7 mouse cellular contexts compared by ENCODE assay signal in genomic region chr10:87596361-87597074, GRCm38 (mm10).
DNase-seq lines count a peak whose midpoint lies in the region.

No protein-coding gene starts in this region.

- DNase-seq in urinary bladder, postnatal 25 days (ENCODE audit: low spot score) = peak; percentile 25
- no peak for DNase-seq in urinary bladder, postnatal 10 days (ENCODE audit: low spot score)
- DNase-seq in brain, adult 2 months (ENCODE audit: low read depth, low spot score) = peak; percentile 68
- DNase-seq in frontal cortex, adult 2 months (ENCODE audit: extremely low spot score in 1 of 2, low spot score in 1 of 2) = peak; percentile 15 to 69
- peak; percentile 55 to 56 for DNase-seq in kidney, postnatal 4 days
- DNase-seq in lung, postnatal 14 days = peak; percentile 35
- peak; percentile 39 for DNase-seq in right cerebral cortex, adult 18-20 months
